Mouse (Mus musculus): Measurements from ENCODE around the gene Olfr1087. TPM values are rescaled to one million over a fixed set of nuclear protein-coding genes. Genes with fewer than 3 reads are reported as not detected.

Olfr1087 gene
- polyA plus RNA-seq (2015; fragmentation: Nextera tagmentation; extraction: Ambion mirVana), result not detected in 2 replicates

GRCm38 (mm10) chr2:86698295-86698694 is at the start of gene Olfr1087:
Gene Olfr1087, minus strand, starts transcription at chr2:86698395.

GRCm38 (mm10) chr2:86733601-86734000 is 35.4 kb upstream of the Olfr1087 start, which contains the start of gene Olfr1089:
Gene Olfr1089, minus strand, starts transcription at chr2:86733701.

GRCm38 (mm10) chr2:86679992-86680391 is 18.2 kb downstream of the Olfr1087 start, which contains the start of gene Olfr1086:
Gene Olfr1086, minus strand, starts transcription at chr2:86680092.

GRCm38 (mm10) chr2:86661919-86662318 is 36.3 kb downstream of the Olfr1087 start, which contains the start of gene Olfr1085:
Gene Olfr1085, minus strand, starts transcription at chr2:86662019.

GRCm38 (mm10) chr2:86639625-86640024 is 58.6 kb downstream of the Olfr1087 start, which contains the start of gene Olfr1084:
Gene Olfr1084, minus strand, starts transcription at chr2:86639725.

Other genes starting within 250 kb of the Olfr1087 start
- gene Olfr1065, start 247.8 kb downstream of the Olfr1087 start, polyA plus RNA-seq (2015; fragmentation: Nextera tagmentation; extraction: Ambion mirVana), result not detected in 2 replicates
- not detected in 2 replicates for gene Olfr1066, start 242.1 kb downstream of the Olfr1087 start, polyA plus RNA-seq (2015; fragmentation: Nextera tagmentation; extraction: Ambion mirVana)
- not detected in 2 replicates for gene Olfr228, start 211.0 kb downstream of the Olfr1087 start, polyA plus RNA-seq (2015; fragmentation: Nextera tagmentation; extraction: Ambion mirVana)
- gene Olfr1076, start 189.9 kb downstream of the Olfr1087 start, polyA plus RNA-seq (2015; fragmentation: Nextera tagmentation; extraction: Ambion mirVana), result not detected in 2 replicates
- not detected in 2 replicates for gene Olfr1079, start 155.9 kb downstream of the Olfr1087 start, polyA plus RNA-seq (2015; fragmentation: Nextera tagmentation; extraction: Ambion mirVana)
- gene Olfr1080, start 140.2 kb downstream of the Olfr1087 start, polyA plus RNA-seq (2015; fragmentation: Nextera tagmentation; extraction: Ambion mirVana), result not detected in 2 replicates
- gene Olfr1082, start 99.4 kb downstream of the Olfr1087 start, polyA plus RNA-seq (2015; fragmentation: Nextera tagmentation; extraction: Ambion mirVana), result not detected in 2 replicates
- gene Olfr1084, start 58.7 kb downstream of the Olfr1087 start, polyA plus RNA-seq (2015; fragmentation: Nextera tagmentation; extraction: Ambion mirVana), result not detected in 2 replicates
- gene Olfr1085, start 36.4 kb downstream of the Olfr1087 start, polyA plus RNA-seq (2015; fragmentation: Nextera tagmentation; extraction: Ambion mirVana), result not detected in 2 replicates
- not detected in 2 replicates for gene Olfr1086, start 18.3 kb downstream of the Olfr1087 start, polyA plus RNA-seq (2015; fragmentation: Nextera tagmentation; extraction: Ambion mirVana)
- not detected in 2 replicates for gene Olfr1089, start 35.3 kb upstream of the Olfr1087 start, polyA plus RNA-seq (2015; fragmentation: Nextera tagmentation; extraction: Ambion mirVana)
- not detected in 2 replicates for gene Olfr1090, start 60.6 kb upstream of the Olfr1087 start, polyA plus RNA-seq (2015; fragmentation: Nextera tagmentation; extraction: Ambion mirVana)
- not detected in 2 replicates for gene Olfr1093, start 84.1 kb upstream of the Olfr1087 start, polyA plus RNA-seq (2015; fragmentation: Nextera tagmentation; extraction: Ambion mirVana)
- not detected in 2 replicates for gene Olfr141, start 111.6 kb upstream of the Olfr1087 start, polyA plus RNA-seq (2015; fragmentation: Nextera tagmentation; extraction: Ambion mirVana)
- gene Olfr1094, start 126.3 kb upstream of the Olfr1087 start, polyA plus RNA-seq (2015; fragmentation: Nextera tagmentation; extraction: Ambion mirVana), result not detected in 2 replicates
- not detected in 2 replicates for gene Olfr1095, start 153.3 kb upstream of the Olfr1087 start, polyA plus RNA-seq (2015; fragmentation: Nextera tagmentation; extraction: Ambion mirVana)
- not detected in 2 replicates for gene Gm13723, start 176.4 kb upstream of the Olfr1087 start, polyA plus RNA-seq (2015; fragmentation: Nextera tagmentation; extraction: Ambion mirVana)
- not detected in 2 replicates for gene Olfr1097, start 193.8 kb upstream of the Olfr1087 start, polyA plus RNA-seq (2015; fragmentation: Nextera tagmentation; extraction: Ambion mirVana)
- gene Olfr1098, start 226.2 kb upstream of the Olfr1087 start, polyA plus RNA-seq (2015; fragmentation: Nextera tagmentation; extraction: Ambion mirVana), result not detected in 2 replicates